Mouse (Mus musculus) megakaryocyte-erythroid progenitor cell, adult 5-6 weeks (primary cell): Measurements from ENCODE around the gene Dapk3. TPM values are rescaled to one million over a fixed set of nuclear protein-coding genes. Genes with fewer than 3 reads are reported as not detected.

Experiments used
- ATAC-seq: replicated peaks from 2 replicates; pipeline ENCODE4 v1.8.0; 2016; ENCODE audit warnings: mild to moderate bottlenecking, inconsistent platforms; ENCODE audit not compliant: severe bottlenecking, poor library complexity, low FRiP score, low TSS enrichment
- total RNA-seq, 2 experiments: library from RNA; stranded (forward) in 1 of 2; stranded (reverse) in 1 of 2; fragments of 200-1000, 215-1000 nt in 1 of 2; fragments of >200 nt in 1 of 2; fragmentation: Nextera tagmentation in 1 of 2; gene quantifications; 2 replicates each; pipeline ENCODE4 v1.2.3; 2014 to 2017

The Dapk3 gene
- 27.7 and 51.7 TPM in 2 replicates for total RNA-seq (2014; fragmentation: Nextera tagmentation)
- 16.2 and 30.9 TPM in 2 replicates for total RNA-seq (2017)

DNA sequence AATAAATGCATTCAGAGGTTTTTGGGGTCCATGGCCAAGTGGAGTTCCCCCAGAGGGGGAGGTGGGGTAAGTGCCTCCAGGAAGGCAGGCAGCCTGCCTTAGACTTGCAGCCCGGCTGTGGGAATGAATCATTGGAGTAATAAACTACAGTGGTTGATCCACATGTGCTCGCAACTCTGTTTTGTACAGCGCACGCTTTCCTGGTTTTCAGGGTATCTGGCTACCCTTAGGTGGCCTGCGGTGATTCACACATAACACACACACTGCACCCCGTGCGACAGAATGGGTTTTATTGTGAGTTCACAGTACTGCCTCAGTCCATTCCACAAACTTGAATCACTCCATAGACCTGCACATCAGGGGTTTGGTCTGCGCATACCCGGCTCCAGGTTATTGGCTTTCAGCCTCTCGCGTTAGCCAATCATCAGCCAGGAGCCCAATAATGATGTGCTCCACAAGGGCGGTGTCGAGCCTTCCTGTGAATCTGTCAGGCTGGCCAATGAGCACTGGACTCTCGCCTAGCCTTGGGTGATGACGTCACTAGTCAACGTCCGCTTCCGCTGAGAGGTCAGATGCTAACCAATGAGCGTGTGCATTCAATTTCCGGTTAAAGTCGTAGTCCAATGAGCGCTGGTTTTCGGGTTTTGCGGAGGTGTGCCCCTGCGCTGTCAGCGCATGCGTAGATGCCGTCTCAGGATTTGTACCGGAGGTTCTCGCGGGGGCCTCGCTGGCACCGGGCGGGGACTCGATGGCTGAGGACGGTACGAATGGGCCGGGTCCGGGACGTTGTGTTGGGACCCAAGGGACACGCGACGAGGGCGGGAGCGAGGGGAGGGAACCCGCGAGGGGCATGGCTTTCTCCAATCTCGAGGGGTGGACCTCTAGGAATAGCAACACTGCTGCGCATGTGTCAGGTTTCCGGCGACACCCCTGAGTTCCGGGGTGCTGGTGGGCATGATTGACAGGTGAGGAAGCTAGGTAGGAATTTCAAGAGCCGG, at the start of gene Dapk3:
Gene Dapk3, plus strand, starts transcription at position 670 of the 998 bp plus-strand sequence.
- ATAC-seq: peak; percentile 84

- peak; percentile 32 for ATAC-seq
Measured at GRCm38 (mm10) chr10:81134181-81134587, 48.6 kb upstream of the Dapk3 start.

DNA sequence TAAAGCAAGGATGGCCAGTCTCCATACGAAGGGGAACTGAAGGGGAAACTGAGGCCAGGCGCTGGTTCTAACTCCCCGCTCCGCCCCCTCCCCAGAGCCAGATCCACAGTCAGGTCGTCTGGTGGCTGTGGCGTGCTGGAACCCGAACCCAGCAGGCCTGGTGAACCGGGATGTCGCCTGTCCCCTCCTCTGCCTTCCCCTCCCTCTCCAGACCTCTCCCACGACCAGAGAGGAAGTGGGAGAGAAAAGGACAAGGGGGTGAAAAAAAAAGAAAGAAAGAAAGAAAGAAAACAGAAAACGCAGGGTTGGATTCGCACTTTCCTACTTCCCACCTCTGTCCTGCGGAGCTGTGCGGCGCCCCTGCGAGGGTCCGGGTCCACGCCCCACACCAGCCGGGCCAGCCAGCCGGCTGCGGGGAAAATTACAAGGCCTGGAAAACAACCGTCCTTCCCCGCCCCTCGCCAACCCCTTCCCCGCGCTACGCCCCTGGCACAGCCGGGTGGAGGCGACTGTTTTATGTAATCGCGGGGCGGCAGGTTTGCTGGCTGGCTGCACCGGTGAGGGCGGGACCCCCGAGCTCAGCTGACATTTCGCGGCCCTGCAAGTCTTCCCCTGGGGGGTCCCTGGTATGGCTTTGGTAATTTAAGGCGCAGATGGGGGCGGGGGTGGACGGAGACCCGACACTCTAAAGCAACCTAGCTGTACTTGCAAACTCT, 47.7 kb upstream of the Dapk3 start, which contains the start of gene Zbtb7a:
Gene Zbtb7a, plus strand, starts transcription at position 255 of the 716 bp plus-strand sequence.
- ATAC-seq: peak; percentile 34

- peak; percentile 36 for ATAC-seq
Measured at GRCm38 (mm10) chr10:81135831-81136705, 46.7 kb upstream of the Dapk3 start.

DNA sequence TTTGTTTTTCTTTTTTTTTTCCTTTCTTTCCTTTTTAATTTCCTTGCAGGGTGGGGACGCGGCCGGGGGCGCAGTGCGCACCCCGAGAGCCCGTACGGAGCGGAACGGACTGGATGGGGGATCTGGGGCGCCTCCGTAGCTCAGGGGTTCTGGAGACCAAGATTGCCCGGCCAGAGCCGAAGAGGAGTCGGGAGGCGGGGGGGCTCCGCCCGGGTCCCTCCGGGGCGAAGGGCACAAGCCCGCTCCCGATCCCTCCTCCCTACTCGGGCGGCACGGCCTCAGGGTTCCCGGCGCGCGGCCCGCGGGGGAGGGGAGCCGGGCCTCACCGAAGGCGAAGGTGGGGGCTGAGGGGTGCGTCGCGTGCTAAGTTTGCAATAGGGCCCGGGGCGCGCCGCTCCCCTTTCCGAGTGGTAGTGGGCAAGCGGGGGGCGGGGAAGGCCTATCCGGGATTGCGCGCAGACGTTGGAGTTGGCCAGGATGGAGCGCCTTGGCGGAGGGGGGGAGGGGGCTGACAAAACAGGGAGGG, 46.0 kb upstream of the Dapk3 start:
- no peak for ATAC-seq

DNA sequence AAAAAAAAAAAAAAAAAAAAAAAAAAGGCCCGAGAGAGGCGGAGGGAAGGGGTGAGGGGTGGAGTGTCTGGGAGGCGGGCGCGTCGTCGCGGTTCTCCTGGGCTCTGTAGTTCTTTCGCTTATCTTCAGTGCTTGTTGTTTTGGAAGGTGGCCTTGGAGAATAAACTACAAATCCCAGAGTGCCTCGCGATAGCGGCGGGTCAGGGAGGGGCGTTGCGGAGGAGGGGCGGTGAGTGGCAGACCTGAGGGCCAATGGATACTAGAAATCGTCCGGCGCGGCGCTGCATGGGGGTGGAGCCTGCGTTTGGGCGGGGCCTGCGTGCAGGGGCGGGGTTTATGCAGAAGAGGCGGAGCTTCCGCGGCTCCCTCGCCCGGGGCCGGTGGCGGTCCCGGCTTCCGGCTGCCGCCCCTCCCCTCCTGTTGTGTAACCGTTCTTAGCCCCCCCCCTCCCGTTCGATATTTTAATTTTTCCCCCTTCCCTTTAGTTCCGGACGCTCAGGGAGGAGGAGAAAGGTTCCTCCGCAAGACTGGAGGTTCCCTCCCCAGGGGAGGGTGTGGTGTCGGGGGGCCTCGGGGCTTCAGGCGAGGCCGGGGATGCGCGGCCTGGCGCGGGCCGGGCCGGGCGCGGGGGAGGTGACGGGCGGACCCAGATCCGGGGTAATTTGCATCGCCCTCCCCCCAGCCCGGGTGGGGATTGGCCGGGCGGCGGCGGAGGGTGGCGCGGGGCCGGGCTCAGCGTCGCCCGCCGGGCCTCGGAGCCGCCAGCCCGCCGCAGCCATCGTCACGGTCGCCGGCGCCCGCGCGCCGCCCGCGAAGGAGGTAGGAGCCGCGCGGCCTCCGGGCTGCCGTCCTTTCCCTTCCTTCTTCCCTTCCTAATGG, 45.3 kb upstream of the Dapk3 start:
- ATAC-seq: peak; percentile 69

GRCm38 (mm10) chr10:81138131-81138782, 44.5 kb upstream of the Dapk3 start:
- no peak for ATAC-seq

- no peak for ATAC-seq
Measured at GRCm38 (mm10) chr10:81138821-81139528, 43.8 kb upstream of the Dapk3 start.

- no peak for ATAC-seq
Measured at GRCm38 (mm10) chr10:81139529-81139846, 43.3 kb upstream of the Dapk3 start.

GRCm38 (mm10) chr10:81140005-81140404, 42.8 kb upstream of the Dapk3 start:
- no peak for ATAC-seq

DNA sequence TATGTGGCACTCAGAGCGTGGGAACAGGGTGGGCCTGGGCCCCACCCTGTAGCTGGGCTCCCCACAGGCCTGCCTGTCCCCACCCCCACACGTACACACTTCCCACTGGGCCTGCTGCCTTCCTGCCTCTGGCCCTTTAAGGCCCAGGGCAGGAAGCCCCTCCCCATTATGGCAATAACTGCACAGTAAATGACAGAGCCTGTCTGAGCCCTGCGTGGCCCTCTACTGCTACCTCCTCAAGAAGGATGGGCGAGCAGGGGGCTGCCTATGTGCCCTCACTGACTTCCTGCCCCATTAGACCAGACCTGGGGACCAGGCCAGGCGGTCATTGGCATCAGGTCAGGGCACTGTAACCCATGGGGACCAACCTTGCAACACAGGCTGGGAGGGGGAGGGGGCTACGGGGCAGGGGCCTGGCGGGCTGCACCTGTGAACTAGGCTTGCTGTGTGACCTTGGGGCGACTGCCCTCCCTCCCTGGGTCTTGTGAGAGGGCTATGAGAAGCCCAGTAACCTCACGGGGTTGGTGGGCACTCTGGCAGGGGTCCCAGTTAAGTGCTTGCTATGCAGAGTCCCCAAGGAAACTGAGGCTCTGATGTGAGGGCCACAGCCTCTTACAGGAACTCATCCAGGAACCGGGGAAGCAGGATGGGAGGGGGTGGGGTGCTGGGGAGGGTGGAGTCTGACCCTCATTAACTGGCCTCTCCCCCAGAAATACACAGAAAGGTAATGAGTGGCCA, 41.9 kb upstream of the Dapk3 start:
- ATAC-seq: no peak

- ATAC-seq: no peak
Measured at GRCm38 (mm10) chr10:81141455-81142210, 41.2 kb upstream of the Dapk3 start.

DNA sequence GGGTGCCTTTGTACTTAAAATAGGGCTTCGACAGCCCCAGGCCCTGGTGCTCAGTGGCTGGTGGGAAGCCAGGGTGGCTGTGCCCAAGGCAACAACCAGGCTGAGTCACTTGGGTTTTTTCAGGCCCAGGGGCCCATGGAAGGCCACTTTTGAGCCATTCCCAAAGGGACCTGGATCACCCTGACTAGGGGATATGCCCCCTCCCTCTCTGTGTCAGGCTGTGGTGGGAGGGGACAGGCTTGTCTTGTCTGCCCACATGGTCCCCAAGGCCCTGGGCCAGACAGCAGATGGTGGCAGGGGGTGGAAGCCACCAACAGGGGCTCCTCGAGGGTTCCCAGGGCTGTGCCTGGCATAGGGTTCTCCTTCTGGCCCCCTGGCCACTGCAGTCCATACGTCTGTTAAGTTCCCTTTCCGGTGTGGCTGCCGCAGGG, 40.2 kb upstream of the Dapk3 start:
- no peak for ATAC-seq

DNA sequence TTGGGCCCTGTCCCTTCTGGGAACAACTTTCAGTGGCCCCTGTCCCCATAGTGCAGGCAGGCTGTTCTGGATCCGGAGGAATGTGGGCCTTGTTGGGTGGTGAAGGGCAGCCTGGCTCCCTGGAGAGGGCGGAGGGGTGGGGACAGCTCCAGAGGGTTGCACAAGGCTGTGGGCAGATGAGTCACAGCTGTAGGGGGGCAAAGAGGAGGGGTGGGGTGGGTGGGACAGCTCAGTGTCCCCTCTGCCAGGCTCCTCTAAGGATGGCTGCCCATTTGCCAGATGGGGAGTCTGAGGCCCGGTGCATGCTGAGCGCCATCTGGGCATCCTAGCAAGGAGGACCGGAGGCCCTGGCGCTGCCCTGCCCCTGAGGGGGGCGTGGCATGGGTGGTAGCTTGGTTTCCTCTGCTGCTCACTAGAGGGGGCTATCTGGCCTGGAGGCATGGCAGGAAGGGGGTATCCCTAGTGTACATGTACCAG, 39.6 kb upstream of the Dapk3 start:
- no peak for ATAC-seq

GRCm38 (mm10) chr10:81143845-81144437, 38.9 kb upstream of the Dapk3 start:
- ATAC-seq: no peak
